Comparison of ENCODE assay signal across 14 mouse cellular contexts in the genomic region with DNA sequence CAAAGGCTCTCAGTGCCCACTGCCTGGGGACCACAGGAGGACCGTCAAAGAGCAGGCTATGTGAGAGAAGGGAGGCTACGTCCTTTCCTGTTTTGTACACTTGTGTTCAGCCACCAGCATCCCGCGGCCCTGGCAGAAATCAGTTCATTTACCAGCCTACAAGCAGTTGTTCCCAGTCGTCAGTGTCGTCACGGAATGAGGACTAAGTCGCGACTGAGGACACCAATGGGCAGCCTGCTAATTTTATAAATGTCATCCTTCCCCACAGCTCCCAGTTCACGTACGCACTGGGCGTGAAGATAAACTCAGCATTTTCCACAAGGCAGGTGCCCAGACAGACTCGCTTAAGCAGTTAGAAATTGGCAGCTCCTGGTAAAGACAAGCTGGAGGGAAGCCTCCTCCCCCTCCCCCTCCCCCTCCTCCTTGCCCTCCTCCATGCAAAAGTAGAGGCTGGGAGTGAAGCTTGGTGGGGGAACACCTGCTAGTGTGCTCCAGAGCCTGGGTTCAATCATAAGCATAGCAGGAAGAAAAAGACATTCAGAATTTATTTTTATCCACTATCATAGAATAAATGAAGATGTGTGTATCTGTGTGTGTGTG. TPM values are rescaled to one million over a fixed set of nuclear protein-coding genes. Genes with fewer than 3 reads are reported as not detected.
DNase-seq lines count a peak whose midpoint lies in the region; ATAC-seq and TF ChIP-seq lines count a peak whose summit lies in the region.
"Had no signal": no experiment of that assay in that cellular context is flagged by ENCODE, and none has a peak within 500 bp of the region (broad histone marks: within the 10 kb centered on the region; RNA-seq: fewer than 3 reads in every experiment).

No protein-coding gene starts in this region.

- no peak for TF ChIP-seq CTCF in hindbrain, postnatal 0 days (IDR thresholded peaks at IDR 0.05; ENCODE audit: low read depth)

- no peak overlapping the region for H3K27ac ChIP-seq in hindbrain, embryonic 16.5 days (ENCODE audit: low read depth, low read length)
- H3K27ac ChIP-seq in hindbrain, embryonic 12.5 days: no peak overlapping the region
- peak overlapping the region; percentile 78 for H3K27ac ChIP-seq in ES-E14 (ENCODE audit: insufficient read depth, low read depth, low read length, poor library complexity, severe bottlenecking)
- no peak overlapping the region for H3K27ac ChIP-seq in hindbrain, postnatal 0 days
- H3K27ac ChIP-seq: embryonic facial prominence, embryonic 13.5 days; macrophage; midbrain, embryonic 12.5 days; neural tube, embryonic 12.5 days had no signal

- H3K4me2 ChIP-seq in hindbrain, embryonic 16.5 days (ENCODE audit: low read length): no peak overlapping the region
- H3K4me2 ChIP-seq in hindbrain, embryonic 12.5 days (replicated peaks): no peak overlapping the region
- no peak overlapping the region for H3K4me2 ChIP-seq in hindbrain, postnatal 0 days (ENCODE audit: low read depth, low read length)
- H3K4me2 ChIP-seq: embryonic facial prominence, embryonic 13.5 days; lung, embryonic 14.5 days; midbrain, embryonic 12.5 days; neural tube, embryonic 12.5 days had no signal

- H3K9me3 ChIP-seq in hindbrain, embryonic 16.5 days (ENCODE audit: control insufficient read depth, low read length): no peaks in the 10 kb centered on the region
- no peaks in the 10 kb centered on the region for H3K9me3 ChIP-seq in hindbrain, embryonic 12.5 days (replicated peaks)
- H3K9me3 ChIP-seq in ES-E14 (ENCODE audit: control insufficient read depth, insufficient read depth, low read depth, low read length): no peaks in the 10 kb centered on the region
- H3K9me3 ChIP-seq in hindbrain, postnatal 0 days (ENCODE audit: low read length): no peaks in the 10 kb centered on the region
- H3K9me3 ChIP-seq: embryonic facial prominence, embryonic 13.5 days; midbrain, embryonic 12.5 days; neural tube, embryonic 12.5 days had no signal

- peak; percentile 50 for DNase-seq in gastrocnemius, adult 18-20 months (ENCODE audit: low spot score)
- no peak for DNase-seq in gastrocnemius, postnatal 14 days
- no peak for DNase-seq in ES-E14 (ENCODE audit: low read depth, low spot score)
- no peak for DNase-seq in hindbrain, postnatal 0 days (ENCODE audit: low spot score)
- no peak for DNase-seq in embryo, embryonic 9.5 days (ENCODE audit: extremely low spot score)
- DNase-seq: heart, postnatal 36 days; kidney, postnatal 10 days; lung, embryonic 14.5 days had no signal

- H3K36me3 ChIP-seq in hindbrain, embryonic 16.5 days (ENCODE audit: control insufficient read depth, insufficient read depth, low read length): no peaks in the 10 kb centered on the region
- no peaks in the 10 kb centered on the region for H3K36me3 ChIP-seq in hindbrain, embryonic 12.5 days
- H3K36me3 ChIP-seq in ES-E14 (ENCODE audit: control insufficient read depth, insufficient read depth, low read length, poor library complexity, severe bottlenecking): no peaks in the 10 kb centered on the region
- no peaks in the 10 kb centered on the region for H3K36me3 ChIP-seq in hindbrain, postnatal 0 days (ENCODE audit: insufficient read depth, low read length)
- H3K36me3 ChIP-seq: embryonic facial prominence, embryonic 13.5 days; midbrain, embryonic 12.5 days; neural tube, embryonic 12.5 days had no signal

- intact Hi-C loops in gastrocnemius, postnatal 14 days (cut with DNase I; ENCODE audit: low total_unique reads): no loop called here

- no peaks in the 10 kb centered on the region for H3K27me3 ChIP-seq in hindbrain, embryonic 16.5 days (replicated peaks; ENCODE audit: control insufficient read depth, insufficient read depth, low read length)
- no peaks in the 10 kb centered on the region for H3K27me3 ChIP-seq in hindbrain, embryonic 12.5 days
- no peaks in the 10 kb centered on the region for H3K27me3 ChIP-seq in hindbrain, postnatal 0 days (ENCODE audit: insufficient read depth, low read length)
- H3K27me3 ChIP-seq: embryonic facial prominence, embryonic 13.5 days; midbrain, embryonic 12.5 days; neural tube, embryonic 12.5 days had no signal

- 0 out of 2 replicates have a peak, but pooled peaks have one; percentile 12 for ATAC-seq in hindbrain, embryonic 16.5 days
- ATAC-seq in hindbrain, embryonic 12.5 days (ENCODE audit: low FRiP score): no peak
- ATAC-seq in hindbrain, postnatal 0 days: 0 out of 2 replicates have a peak, but pooled peaks have one; percentile 27

- H3K4me3 ChIP-seq in hindbrain, embryonic 16.5 days (ENCODE audit: low read length): no peak overlapping the region
- no peak overlapping the region for H3K4me3 ChIP-seq in hindbrain, embryonic 12.5 days
- peak overlapping the region; percentile 37 to 42 for H3K4me3 ChIP-seq in ES-E14 (ENCODE audit: insufficient read depth in 1 of 2, low read depth in 1 of 2, low read length in 2 of 2, poor library complexity in 1 of 2, severe bottlenecking in 1 of 2)
- no peak overlapping the region for H3K4me3 ChIP-seq in hindbrain, postnatal 0 days (ENCODE audit: low read length)
- H3K4me3 ChIP-seq: embryonic facial prominence, embryonic 13.5 days; midbrain, embryonic 12.5 days; neural tube, embryonic 12.5 days had no signal

- in situ Hi-C loops in ES-E14 (cut with MboI; ENCODE audit: low sequenced_read_pairs in 2 of 2, unreplicated experiment in 2 of 2): no loop called here

- 59% methylated on average over 13 of the region's 13 CpGs for WGBS in hindbrain, embryonic 16.5 days
- 77% methylated on average over 13 of the region's 13 CpGs for WGBS in hindbrain, embryonic 12.5 days
- 54% methylated on average over 13 of the region's 13 CpGs for WGBS in hindbrain, postnatal 0 days

- H3K9ac ChIP-seq in hindbrain, embryonic 16.5 days (ENCODE audit: low read depth, low read length): no peak overlapping the region
- H3K9ac ChIP-seq in hindbrain, embryonic 12.5 days: no peak overlapping the region
- H3K9ac ChIP-seq in ES-E14 (ENCODE audit: insufficient read depth, low read depth, low read length, poor library complexity, severe bottlenecking): peak overlapping the region; percentile 71
- no peak overlapping the region for H3K9ac ChIP-seq in hindbrain, postnatal 0 days (replicated peaks; ENCODE audit: low read length)
- H3K9ac ChIP-seq: embryonic facial prominence, embryonic 13.5 days; lung, embryonic 14.5 days; midbrain, embryonic 12.5 days; neural tube, embryonic 12.5 days had no signal

- H3K4me1 ChIP-seq in hindbrain, embryonic 16.5 days (ENCODE audit: control insufficient read depth, insufficient read depth, low read depth, low read length): peaks cover 10% of the 10 kb centered on the region; the same call in 1 of the 2 replicates
- H3K4me1 ChIP-seq in hindbrain, embryonic 12.5 days: peaks cover 2% of the 10 kb centered on the region; the same call in 1 of the 2 replicates
- peaks cover 5 to 26% of the 10 kb centered on the region in 2 experiments for H3K4me1 ChIP-seq in ES-E14 (ENCODE audit: control insufficient read depth in 2 of 2, insufficient read depth in 2 of 2, low read length in 2 of 2, poor library complexity in 1 of 2)
- no peaks in the 10 kb centered on the region for H3K4me1 ChIP-seq in hindbrain, postnatal 0 days (ENCODE audit: insufficient read depth, low read length)

TF ChIP-seq in ES-E14, 5 proteins besides CTCF, POLR2A, EP300 and RAD21:
- TF ChIP-seq HCFC1 (IDR thresholded peaks at IDR 0.05; ENCODE audit: borderline replicate concordance, insufficient read depth, low read length): no peak
- TF ChIP-seq MAFK (IDR thresholded peaks at IDR 0.05; ENCODE audit: insufficient read depth, low read depth, low read length): no peak
- TF ChIP-seq ZC3H11A (IDR thresholded peaks at IDR 0.05; ENCODE audit: borderline replicate concordance, low read depth, low read length): no peak
- no peak for TF ChIP-seq ZNF384 (IDR thresholded peaks at IDR 0.05; ENCODE audit: low read depth, low read length)
- TF ChIP-seq CHD2 (IDR thresholded peaks at IDR 0.05; ENCODE audit: low read depth, low read length): no peak
TF ChIP-seq in ES-E14: peak in this region for 0.

RNA-seq across cellular contexts. Expression of gene G3bp2, which starts 20.4 kb away (rescaled TPM):
- 10 to 100 TPM; 58.2 to 61.5 TPM for total RNA-seq in gastrocnemius, adult 18-20 months (2021)
- 10 to 100 TPM; 54.5 to 55.8 TPM for total RNA-seq in gastrocnemius, postnatal 14 days (2021)
- 333 and 334 TPM in 2 replicates for polyA plus RNA-seq in hindbrain, embryonic 16.5 days (2015; fragmentation: Nextera tagmentation; extraction: Ambion mirVana)
- polyA plus RNA-seq in hindbrain, embryonic 12.5 days (2016; fragmentation: Nextera tagmentation; extraction: Ambion mirVana): 334 and 368 TPM in 2 replicates
- total RNA-seq in ES-E14 (2012; rRNA removed): 246 and 266 TPM in 2 replicates
- total RNA-seq in hindbrain, postnatal 0 days (2014; rRNA removed): 132 and 143 TPM in 2 replicates
- 265 and 271 TPM in 2 replicates for polyA plus RNA-seq in hindbrain, postnatal 0 days (2015; fragmentation: Nextera tagmentation; extraction: Ambion mirVana)

RNA-seq across cellular contexts. Expression of gene Uso1, which starts 33.8 kb away (rescaled TPM):
- total RNA-seq in gastrocnemius, adult 18-20 months (2021): 10 to 100 TPM; 68.3 to 72.6 TPM
- 10 to 100 TPM; 53.9 to 61.5 TPM for total RNA-seq in gastrocnemius, postnatal 14 days (2021)
- 35.7 and 40.1 TPM in 2 replicates for polyA plus RNA-seq in hindbrain, embryonic 16.5 days (2015; fragmentation: Nextera tagmentation; extraction: Ambion mirVana)
- 55.4 and 55.6 TPM in 2 replicates for polyA plus RNA-seq in hindbrain, embryonic 12.5 days (2016; fragmentation: Nextera tagmentation; extraction: Ambion mirVana)
- 40.7 and 51.6 TPM in 2 replicates for total RNA-seq in ES-E14 (2012; rRNA removed)
- 16.1 and 17.7 TPM in 2 replicates for total RNA-seq in hindbrain, postnatal 0 days (2014; rRNA removed)
- 29.6 and 29.8 TPM in 2 replicates for polyA plus RNA-seq in hindbrain, postnatal 0 days (2015; fragmentation: Nextera tagmentation; extraction: Ambion mirVana)

Comparison
In these comparisons a context has a peak if more than half of its experiments do, and no peak if none do; other contexts are left out.
1. H3K4me3 ChIP-seq: peak in ES-E14 (2 of 2); none in hindbrain, embryonic 16.5 days (single experiment), hindbrain, embryonic 12.5 days (single experiment) and hindbrain, postnatal 0 days (single experiment).